Mouse (Mus musculus): ENCODE results near the gene Gm11596. TPM values are rescaled to one million over a fixed set of nuclear protein-coding genes. Genes with fewer than 3 reads are reported as not detected.

The Gm11596 gene
- polyA plus RNA-seq (2012; fragmentation: generic; extraction: Trizol): not detected

DNA sequence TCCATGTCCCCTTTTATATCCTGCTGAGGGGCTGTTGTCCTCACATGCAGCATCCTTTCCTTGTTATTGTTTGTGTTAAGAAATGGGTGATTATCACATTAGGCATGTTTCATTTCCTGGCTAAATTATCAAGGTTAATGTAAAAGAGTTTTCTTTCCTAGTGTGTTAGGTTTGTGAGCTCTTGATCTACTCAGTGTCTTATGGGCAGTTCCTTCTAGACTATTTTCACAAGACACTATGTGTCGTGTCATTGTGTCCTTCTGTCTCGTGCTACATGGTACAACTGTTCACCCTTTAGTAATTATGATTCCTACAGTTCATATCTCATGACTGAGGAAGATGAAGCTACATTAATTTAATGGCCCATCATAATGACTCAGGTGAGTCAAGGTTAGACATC lies at the start of gene Gm11596:
Gm11596 (minus strand) TSS at position 101 of the 400 bp plus-strand sequence.

GRCm38 (mm10) chr11:99837966-99838365 lies 44.7 kb upstream of the Gm11596 start, which contains the start of gene 2300003K06Rik:
Gene 2300003K06Rik, minus strand, starts transcription at chr11:99838066.

GRCm38 (mm10) chr11:99815566-99815965 lies 22.3 kb upstream of the Gm11596 start, which contains the start of gene Gm11564:
Gene Gm11564, minus strand, starts transcription at chr11:99815666.

GRCm38 (mm10) chr11:99809792-99810191 lies 16.5 kb upstream of the Gm11596 start, which contains the start of gene Krtap4-13:
Gene Krtap4-13, minus strand, starts transcription at chr11:99809892.

GRCm38 (mm10) chr11:99804346-99804745 lies 11.1 kb upstream of the Gm11596 start, which contains the start of gene Gm11554:
Gene Gm11554, minus strand, starts transcription at chr11:99804446.

DNA sequence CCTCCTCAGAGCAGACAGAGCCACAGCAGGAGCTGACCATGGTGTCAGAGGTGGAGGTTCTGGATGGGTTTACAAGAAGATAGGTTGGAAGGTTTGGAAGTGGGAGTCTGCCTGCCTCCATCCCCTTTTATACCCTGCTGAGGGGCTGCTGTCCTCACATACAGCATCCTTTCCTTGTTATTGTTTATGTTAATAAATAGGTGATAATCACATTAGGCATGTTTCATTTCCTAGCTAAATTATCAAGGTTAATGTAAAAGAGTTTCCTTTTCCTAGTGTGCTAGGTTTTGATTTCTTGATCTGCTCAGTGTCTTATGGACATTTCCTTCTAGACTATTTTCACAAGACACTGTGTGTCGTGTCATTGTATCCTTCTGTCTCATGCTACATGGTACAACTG lies 5.6 kb upstream of the Gm11596 start, which contains the start of gene Gm11569:
Gm11569 (minus strand) TSS at position 101 of the 400 bp plus-strand sequence.

DNA sequence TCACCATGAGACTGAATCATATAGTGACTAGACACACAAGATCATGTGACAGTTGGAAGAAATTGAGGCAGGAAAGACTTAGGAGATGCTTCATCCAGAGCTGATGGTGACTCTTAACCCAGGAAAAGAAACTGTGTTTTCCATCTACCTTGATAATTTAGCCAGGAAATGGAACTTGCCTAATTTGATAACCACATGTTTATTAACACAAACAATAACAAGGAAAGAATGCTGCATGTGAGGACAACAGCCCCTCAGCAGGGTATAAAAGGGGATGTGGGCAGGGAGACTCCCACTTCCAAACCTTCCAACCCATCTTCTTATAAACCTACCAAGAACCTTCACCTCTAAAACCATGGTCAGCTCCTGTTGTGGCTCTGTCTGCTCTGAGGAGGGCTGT lies 8.4 kb downstream of the Gm11596 start, which contains the start of gene Krtap4-9:
Krtap4-9 (plus strand) TSS at position 301 of the 400 bp plus-strand sequence.

DNA sequence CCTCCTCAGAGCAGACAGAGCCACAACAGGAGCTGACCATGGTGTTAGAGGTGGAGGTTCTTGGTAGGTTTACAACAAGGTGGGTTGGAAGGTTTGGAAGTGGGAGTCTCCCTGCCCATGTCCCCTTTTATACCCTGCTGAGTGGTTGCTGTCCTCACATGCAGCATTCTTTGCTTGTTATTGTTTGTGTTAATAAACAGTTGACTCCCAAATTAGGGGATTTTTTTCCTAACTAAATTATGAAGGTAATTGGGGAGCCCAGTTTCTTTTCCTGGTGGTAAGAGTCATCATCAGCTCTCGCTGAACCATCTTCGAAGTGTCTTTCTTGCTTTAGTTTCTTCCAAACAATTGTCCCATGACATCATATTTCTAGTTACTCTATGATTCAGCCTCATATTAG lies 12.7 kb downstream of the Gm11596 start, which contains the start of gene Krtap4-8:
Krtap4-8 (minus strand) TSS at position 101 of the 400 bp plus-strand sequence.

DNA sequence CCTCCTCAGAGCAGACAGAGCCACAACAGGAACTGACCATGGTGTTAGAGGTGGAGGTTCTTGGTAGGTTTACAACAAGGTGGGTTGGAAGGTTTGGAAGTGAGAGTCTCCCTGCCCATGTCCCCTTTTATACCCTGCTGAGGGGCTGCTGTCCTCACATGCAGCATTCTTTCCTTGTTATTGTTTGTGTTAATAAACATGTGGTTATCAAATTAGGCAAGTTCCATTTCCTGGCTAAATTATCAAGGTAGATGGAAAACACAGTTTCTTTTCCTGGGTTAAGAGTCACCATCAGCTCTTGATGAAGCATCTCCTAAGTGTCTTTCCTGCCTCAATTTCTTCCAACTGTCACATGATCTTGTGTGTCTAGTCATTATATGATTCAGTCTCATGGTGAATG lies 20.5 kb downstream of the Gm11596 start, which contains the start of gene Gm11595:
Gm11595 (minus strand) TSS at position 101 of the 400 bp plus-strand sequence.

Other genes with a start within 250 kb of the Gm11596 start
- not detected for gene Krtap3-3, start 242.6 kb downstream of the Gm11596 start, polyA plus RNA-seq (2012; fragmentation: generic; extraction: Trizol)
- not detected for gene Krtap3-2, start 236.6 kb downstream of the Gm11596 start, polyA plus RNA-seq (2012; fragmentation: generic; extraction: Trizol)
- gene Gm11939, start 234.0 kb downstream of the Gm11596 start, polyA plus RNA-seq (2012; fragmentation: generic; extraction: Trizol): not detected
- not detected for gene Krtap3-1, start 226.8 kb downstream of the Gm11596 start, polyA plus RNA-seq (2012; fragmentation: generic; extraction: Trizol)
- gene Krtap1-5, start 212.5 kb downstream of the Gm11596 start, polyA plus RNA-seq (2012; fragmentation: generic; extraction: Trizol): under 1 TPM in 1 of 2 experiments, not detected in 1; 0.06 TPM
- not detected for gene Krtap1-4, start 209.8 kb downstream of the Gm11596 start, polyA plus RNA-seq (2012; fragmentation: generic; extraction: Trizol)
- gene Krtap1-3, start 202.1 kb downstream of the Gm11596 start, polyA plus RNA-seq (2012; fragmentation: generic; extraction: Trizol): not detected
- gene Krtap9-3, start 195.4 kb downstream of the Gm11596 start, polyA plus RNA-seq (2012; fragmentation: generic; extraction: Trizol): not detected
- gene Gm11938, start 190.2 kb downstream of the Gm11596 start, polyA plus RNA-seq (2012; fragmentation: generic; extraction: Trizol): not detected
- not detected for gene Gm11937, start 183.3 kb downstream of the Gm11596 start, polyA plus RNA-seq (2012; fragmentation: generic; extraction: Trizol)
- not detected for gene Krtap2-4, start 178.6 kb downstream of the Gm11596 start, polyA plus RNA-seq (2012; fragmentation: generic; extraction: Trizol)
- gene Gm11562, start 173.0 kb downstream of the Gm11596 start, polyA plus RNA-seq (2012; fragmentation: generic; extraction: Trizol): not detected
- not detected for gene Krtap4-1, start 165.2 kb downstream of the Gm11596 start, polyA plus RNA-seq (2012; fragmentation: generic; extraction: Trizol)
- gene Krtap4-2, start 158.4 kb downstream of the Gm11596 start, polyA plus RNA-seq (2012; fragmentation: generic; extraction: Trizol): not detected
- gene Krtap4-7, start 149.4 kb downstream of the Gm11596 start, polyA plus RNA-seq (2012; fragmentation: generic; extraction: Trizol): not detected
- gene Gm11555, start 143.2 kb downstream of the Gm11596 start, polyA plus RNA-seq (2012; fragmentation: generic; extraction: Trizol): not detected
- gene Gm11563, start 134.5 kb downstream of the Gm11596 start, polyA plus RNA-seq (2012; fragmentation: generic; extraction: Trizol): not detected
- gene Krtap4-6, start 127.5 kb downstream of the Gm11596 start, polyA plus RNA-seq (2012; fragmentation: generic; extraction: Trizol): not detected
- not detected for gene Gm14190, start 102.7 kb downstream of the Gm11596 start, polyA plus RNA-seq (2012; fragmentation: generic; extraction: Trizol)
- gene Gm14180, start 59.2 kb downstream of the Gm11596 start, polyA plus RNA-seq (2012; fragmentation: generic; extraction: Trizol): not detected
- gene Gm11595, start 20.6 kb downstream of the Gm11596 start, polyA plus RNA-seq (2012; fragmentation: generic; extraction: Trizol): not detected
- gene Krtap4-8, start 12.8 kb downstream of the Gm11596 start, polyA plus RNA-seq (2012; fragmentation: generic; extraction: Trizol): not detected
- not detected for gene Krtap4-9, start 8.3 kb downstream of the Gm11596 start, polyA plus RNA-seq (2012; fragmentation: generic; extraction: Trizol)
- not detected for gene Gm11569, start 5.5 kb upstream of the Gm11596 start, polyA plus RNA-seq (2012; fragmentation: generic; extraction: Trizol)
- not detected for gene Gm11554, start 11.0 kb upstream of the Gm11596 start, polyA plus RNA-seq (2012; fragmentation: generic; extraction: Trizol)
- not detected for gene Krtap4-13, start 16.4 kb upstream of the Gm11596 start, polyA plus RNA-seq (2012; fragmentation: generic; extraction: Trizol)
- not detected for gene Gm11564, start 22.2 kb upstream of the Gm11596 start, polyA plus RNA-seq (2012; fragmentation: generic; extraction: Trizol)
- gene 2300003K06Rik, start 44.6 kb upstream of the Gm11596 start, polyA plus RNA-seq (2012; fragmentation: generic; extraction: Trizol): not detected
- not detected for gene Krtap4-16, start 58.1 kb upstream of the Gm11596 start, polyA plus RNA-seq (2012; fragmentation: generic; extraction: Trizol)
- not detected for gene Gm11568, start 64.5 kb upstream of the Gm11596 start, polyA plus RNA-seq (2012; fragmentation: generic; extraction: Trizol)
- not detected for gene Gm11559, start 71.0 kb upstream of the Gm11596 start, polyA plus RNA-seq (2012; fragmentation: generic; extraction: Trizol)
- gene Krtap9-1, start 79.9 kb upstream of the Gm11596 start, polyA plus RNA-seq (2012; fragmentation: generic; extraction: Trizol): not detected
- not detected for gene Gm11567, start 85.7 kb upstream of the Gm11596 start, polyA plus RNA-seq (2012; fragmentation: generic; extraction: Trizol)
- not detected for gene Krtap31-1, start 114.5 kb upstream of the Gm11596 start, polyA plus RNA-seq (2012; fragmentation: generic; extraction: Trizol)
- gene Gm11565, start 121.3 kb upstream of the Gm11596 start, polyA plus RNA-seq (2012; fragmentation: generic; extraction: Trizol): not detected
- gene Krtap31-2, start 142.8 kb upstream of the Gm11596 start, polyA plus RNA-seq (2012; fragmentation: generic; extraction: Trizol): not detected
- gene Krtap9-5, start 155.0 kb upstream of the Gm11596 start, polyA plus RNA-seq (2012; fragmentation: generic; extraction: Trizol): not detected
- not detected for gene Krtap29-1, start 185.6 kb upstream of the Gm11596 start, polyA plus RNA-seq (2012; fragmentation: generic; extraction: Trizol)
- not detected for gene Krtap16-1, start 193.1 kb upstream of the Gm11596 start, polyA plus RNA-seq (2012; fragmentation: generic; extraction: Trizol)
- gene Krtap17-1, start 200.5 kb upstream of the Gm11596 start, polyA plus RNA-seq (2012; fragmentation: generic; extraction: Trizol): not detected
- gene Krt33a, start 222.7 kb upstream of the Gm11596 start, polyA plus RNA-seq (2012; fragmentation: generic; extraction: Trizol): not detected
- gene Krt33b, start 236.4 kb upstream of the Gm11596 start, polyA plus RNA-seq (2012; fragmentation: generic; extraction: Trizol): under 1 TPM in 1 of 2 experiments, not detected in 1; 0.05 TPM
- not detected for gene Krt34, start 248.1 kb upstream of the Gm11596 start, polyA plus RNA-seq (2012; fragmentation: generic; extraction: Trizol)